Mouse (Mus musculus) cerebellum, adult 2 months (tissue): ENCODE results near the gene Uba3.

ENCODE experiments used
- CTCF ChIP-seq: fragments of 200-500 bp; IDR thresholded peaks from 2 replicates; pipeline ENCODE4 v1.5.1; 2011; ENCODE audit warnings: low read depth, mild to moderate bottlenecking, control low read depth, low read length, moderate library complexity, borderline replicate concordance; ENCODE audit not compliant: insufficient read depth
- POLR2A ChIP-seq: fragments of 200-500 bp; IDR thresholded peaks from 2 replicates; pipeline ENCODE4 v1.6.1; 2011; ENCODE audit warnings: low read length, control low read depth, borderline replicate concordance; ENCODE audit not compliant: insufficient read depth

DNA sequence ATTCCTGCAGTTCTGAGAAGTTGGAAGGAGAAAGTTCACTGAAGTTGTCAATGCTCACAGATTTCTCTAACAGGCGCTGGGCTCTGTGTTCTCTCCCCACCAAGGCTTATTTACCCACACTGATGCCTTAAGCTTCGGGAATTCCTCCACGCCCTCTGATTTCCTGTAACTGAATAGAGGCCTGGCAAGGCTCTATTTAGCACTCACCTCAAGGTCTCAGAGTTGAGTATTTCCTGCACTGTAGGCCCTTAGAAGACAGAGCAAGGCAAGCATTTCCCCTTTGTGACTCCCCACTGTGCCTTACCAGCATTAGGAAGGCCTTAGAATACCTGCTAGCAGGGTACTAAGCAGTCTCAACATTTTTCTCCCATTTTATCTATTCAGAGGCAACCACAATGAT is 3.0 kb upstream of the Uba3 start:
- TF ChIP-seq CTCF = no peak
- TF ChIP-seq POLR2A = no peak
